Mouse (Mus musculus) heart, adult 2 months (tissue): ENCODE measurements at regions not wholly inside any gene's neighbourhood (a gene's known extent, or its start where the extent isn't known, plus 50 kb on each side); places are given as distances from the start of the nearest gene placed in this dataset.

Experiments used
- CTCF ChIP-seq: fragments of 200-600 bp; IDR thresholded peaks from 2 replicates; pipeline ENCODE4 v1.8.1; 2022; ENCODE audit warnings: antibody characterized with exemption, mild to moderate bottlenecking, moderate library complexity
- POLR2A ChIP-seq: fragments of 200-500 bp; IDR thresholded peaks from 2 replicates; pipeline ENCODE4 v1.6.1; 2011; ENCODE audit warnings: mild to moderate bottlenecking, low read depth, low read length, control low read depth; ENCODE audit not compliant: insufficient read depth

DNA sequence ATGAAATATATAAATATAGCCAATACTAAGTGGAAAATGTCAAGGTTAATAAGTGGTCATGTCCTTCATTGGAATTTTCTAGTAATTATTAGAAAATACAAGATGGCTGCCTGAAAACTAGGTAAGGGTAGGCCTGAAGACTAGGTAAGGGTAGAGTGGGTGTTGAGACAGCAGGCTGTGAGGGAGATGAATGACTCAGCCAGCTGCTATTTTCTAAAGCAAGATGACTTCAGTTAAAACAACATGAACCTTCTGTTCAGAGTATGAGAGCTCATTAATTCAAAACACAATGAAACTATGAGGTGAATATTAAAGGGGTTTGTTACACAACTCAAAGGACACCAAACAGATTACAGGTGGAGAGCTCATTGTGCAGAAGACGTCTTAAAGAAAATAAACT, 252.7 kb upstream of the Robo2 start:
- TF ChIP-seq CTCF (no peak), POLR2A (no peak)
